Mouse (Mus musculus) urinary bladder, adult 2 months (tissue): ENCODE measurements around the gene Tns2. TPM values are rescaled to one million over a fixed set of nuclear protein-coding genes. Genes with fewer than 3 reads are reported as not detected.
"Not testable (repeated sequence)": the region's sequence is repeated elsewhere in the genome, so short reads cannot be mapped to it uniquely, and the experiment has no call there.

Experiments
- DNase-seq: peaks from one replicate; pipeline ENCODE4 v3.0.0; 2022; ENCODE audit warnings: low spot score
- polyA plus RNA-seq: library from polyadenylated mRNA; depleted of rRNA; stranded (reverse); fragments of >200 nt; gene quantifications from 2 replicates; pipeline ENCODE4 v1.2.3, GENCODE M21; 2012

Tns2 gene
- polyA plus RNA-seq, 1 experiment, result 69.2 TPM

GRCm38 (mm10) chr15:102141120-102141519 is 40.9 kb downstream of the Tns2 start:
- no peak for DNase-seq

- no peak for DNase-seq
These were observed 43.0 kb downstream of the Tns2 start for GRCm38 (mm10) chr15:102142914-102143912.

- DNase-seq, result no peak
These were observed 44.1 kb downstream of the Tns2 start, which contains the start of gene Igfbp6 for GRCm38 (mm10) chr15:102144274-102144711. TSS of gene Igfbp6 (plus strand) at chr15:102144362.

- no peak for DNase-seq
These were observed 44.5 kb downstream of the Tns2 start for GRCm38 (mm10) chr15:102144726-102145125.

- no peak for DNase-seq
These were observed 45.1 kb downstream of the Tns2 start for GRCm38 (mm10) chr15:102145330-102145729.

GRCm38 (mm10) chr15:102146089-102146488 is 45.9 kb downstream of the Tns2 start:
- no peak for DNase-seq

GRCm38 (mm10) chr15:102146882-102147281 is 46.7 kb downstream of the Tns2 start:
- no peak for DNase-seq

GRCm38 (mm10) chr15:102147674-102148402 is 47.6 kb downstream of the Tns2 start:
- no peak for DNase-seq

GRCm38 (mm10) chr15:102149561-102149960 is 49.3 kb downstream of the Tns2 start:
- no peak for DNase-seq

GRCm38 (mm10) chr15:102150301-102151135 is 50.3 kb downstream of the Tns2 start, which contains the start of gene Soat2:
TSS of gene Soat2 (plus strand) at chr15:102150526.
- DNase-seq, result no peak

- no peak for DNase-seq
These were observed 52.4 kb downstream of the Tns2 start for GRCm38 (mm10) chr15:102152646-102153045.

GRCm38 (mm10) chr15:102155006-102155405 is 54.8 kb downstream of the Tns2 start:
- not testable (repeated sequence) for DNase-seq

- no peak for DNase-seq
These were observed 56.6 kb downstream of the Tns2 start for GRCm38 (mm10) chr15:102156836-102157235.

- no peak for DNase-seq
These were observed 60.3 kb downstream of the Tns2 start for GRCm38 (mm10) chr15:102160415-102161060.

- no peak for DNase-seq
These were observed 63.9 kb downstream of the Tns2 start for GRCm38 (mm10) chr15:102163900-102164693.

- DNase-seq, result no peak
These were observed 65.4 kb downstream of the Tns2 start for GRCm38 (mm10) chr15:102165468-102166100.
